Mouse (Mus musculus) megakaryocyte-erythroid progenitor cell, adult 5-6 weeks (primary cell): ENCODE measurements at regions not wholly inside any gene's neighbourhood (a gene's known extent, or its start where the extent isn't known, plus 50 kb on each side); places are given as distances from the start of the nearest gene placed in this dataset.

Source experiments
- ATAC-seq: replicated peaks from 2 replicates; pipeline ENCODE4 v1.8.0; 2016; ENCODE audit warnings: mild to moderate bottlenecking, inconsistent platforms; ENCODE audit not compliant: severe bottlenecking, poor library complexity, low FRiP score, low TSS enrichment

- ATAC-seq: peak; percentile 52; the same call in 1 of the 2 replicates
Measured at GRCm38 (mm10) chr14:75396511-75397026, 59.2 kb upstream of the Siah3 start.

DNA sequence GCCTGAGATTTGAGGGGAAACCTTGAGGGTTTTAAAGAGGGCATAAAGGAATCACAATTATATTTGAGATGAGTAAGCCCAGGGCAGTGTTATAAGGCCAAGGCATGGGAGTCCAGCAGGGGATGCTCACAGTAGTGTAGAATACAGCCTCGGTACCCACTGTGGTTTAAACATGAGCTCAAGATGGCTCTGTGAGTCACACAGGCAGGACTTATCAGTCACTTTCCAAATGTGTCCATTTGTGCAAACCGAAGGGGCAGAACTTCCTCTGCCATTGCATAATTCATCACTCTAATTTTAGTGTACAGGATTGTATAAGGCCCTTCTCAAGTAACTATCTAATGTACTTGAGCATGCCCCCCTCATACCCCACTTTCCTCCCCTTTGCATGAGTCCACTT, 56.1 kb upstream of the Siah3 start:
- ATAC-seq: no peak

DNA sequence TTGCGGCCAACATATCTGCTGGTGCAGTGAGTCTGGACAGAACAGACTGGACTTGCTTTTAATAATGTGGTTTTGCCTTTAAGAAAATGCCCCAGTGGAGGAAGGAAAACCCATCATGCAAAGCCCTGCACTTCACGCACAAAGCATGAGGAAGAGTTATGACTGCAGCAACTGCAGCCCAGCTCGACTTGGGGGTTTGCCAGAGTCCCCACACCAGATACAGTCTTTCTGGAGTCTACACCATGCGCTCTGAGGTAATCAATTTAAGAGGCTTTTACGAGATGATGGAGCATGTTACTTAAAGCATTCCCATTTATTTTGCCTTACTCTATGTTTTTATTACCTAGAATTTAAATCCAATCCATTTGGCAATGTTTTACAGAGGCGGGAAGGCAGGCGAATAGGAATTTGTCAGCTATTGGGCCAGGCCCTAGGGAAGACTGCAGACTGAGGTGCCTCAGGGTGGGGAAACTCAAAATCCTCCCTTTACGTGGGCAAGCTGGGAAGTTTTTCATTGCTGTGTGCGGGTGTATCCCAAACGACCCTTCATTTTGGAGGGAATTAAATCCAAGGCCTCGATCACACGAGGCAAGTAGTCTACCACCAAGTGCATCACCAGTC, 53.2 kb upstream of the Siah3 start:
- no peak for ATAC-seq
